Mouse (Mus musculus) spleen, adult 2 months (tissue): ENCODE data around the gene Isy1. TPM values are rescaled to one million over a fixed set of nuclear protein-coding genes. Genes with fewer than 3 reads are reported as not detected.

Experiments
- DNase-seq, 2 experiments: peaks; one replicate each; pipeline versions ENCODE4 v3.0.0 to v3.0.0-alpha.2; 2012 to 2021; ENCODE audit warnings: low spot score in 2 of 2, low read depth in 1 of 2
- H3K27ac ChIP-seq: fragments of 200-500 bp; 2 replicates; pipeline ENCODE4 v1.5.1; 2012; ENCODE audit warnings: low read length, inconsistent platforms; ENCODE audit not compliant: insufficient read depth
- H3K27me3 ChIP-seq: fragments of 200-500 bp; 2 replicates; pipeline ENCODE4 v1.6.1; 2012; ENCODE audit warnings: mild to moderate bottlenecking, moderate library complexity, low read length, inconsistent platforms; ENCODE audit not compliant: control insufficient read depth, insufficient read depth
- H3K36me3 ChIP-seq: fragments of 200-500 bp; 2 replicates; pipeline ENCODE4 v1.6.1; 2012; ENCODE audit warnings: mild to moderate bottlenecking, low read length, inconsistent platforms; ENCODE audit not compliant: control insufficient read depth, insufficient read depth
- H3K4me1 ChIP-seq: fragments of 200-500 bp; 2 replicates; pipeline ENCODE4 v1.6.1; 2011; ENCODE audit warnings: inconsistent platforms; ENCODE audit not compliant: control insufficient read depth, insufficient read depth, insufficient read length
- H3K4me3 ChIP-seq: fragments of 200-500 bp; 2 replicates; pipeline ENCODE4 v1.5.1; 2011; ENCODE audit warnings: mild to moderate bottlenecking, inconsistent platforms; ENCODE audit not compliant: insufficient read depth, insufficient read length; ENCODE audit errors: extremely low read depth
- CTCF ChIP-seq: fragments of 200-500 bp; IDR thresholded peaks from 2 replicates; pipeline ENCODE4 v1.5.1; 2011; ENCODE audit warnings: mild to moderate bottlenecking, inconsistent platforms; ENCODE audit not compliant: insufficient read depth, insufficient read length, insufficient replicate concordance; ENCODE audit errors: extremely low read depth
- POLR2A ChIP-seq: fragments of 200-500 bp; IDR thresholded peaks from 2 replicates; pipeline ENCODE4 v1.6.1; 2011; ENCODE audit warnings: low read depth, low read length, inconsistent platforms
- WGBS: fragments of 180-500 bp; shearing (Covaris S2); methylation state at CpG from one replicate; pipeline ENCODE4 v1.1.7; 2018; 5-methylcytosine and 5-hydroxymethylcytosine counted together
- polyA plus RNA-seq: library from polyadenylated mRNA; depleted of rRNA; stranded (reverse); fragments of >200 nt; gene quantifications from 2 replicates; pipeline ENCODE4 v1.2.3, GENCODE M21; 2012

The Isy1 gene
- polyA plus RNA-seq, 1 experiment: 17.8 TPM

DNA sequence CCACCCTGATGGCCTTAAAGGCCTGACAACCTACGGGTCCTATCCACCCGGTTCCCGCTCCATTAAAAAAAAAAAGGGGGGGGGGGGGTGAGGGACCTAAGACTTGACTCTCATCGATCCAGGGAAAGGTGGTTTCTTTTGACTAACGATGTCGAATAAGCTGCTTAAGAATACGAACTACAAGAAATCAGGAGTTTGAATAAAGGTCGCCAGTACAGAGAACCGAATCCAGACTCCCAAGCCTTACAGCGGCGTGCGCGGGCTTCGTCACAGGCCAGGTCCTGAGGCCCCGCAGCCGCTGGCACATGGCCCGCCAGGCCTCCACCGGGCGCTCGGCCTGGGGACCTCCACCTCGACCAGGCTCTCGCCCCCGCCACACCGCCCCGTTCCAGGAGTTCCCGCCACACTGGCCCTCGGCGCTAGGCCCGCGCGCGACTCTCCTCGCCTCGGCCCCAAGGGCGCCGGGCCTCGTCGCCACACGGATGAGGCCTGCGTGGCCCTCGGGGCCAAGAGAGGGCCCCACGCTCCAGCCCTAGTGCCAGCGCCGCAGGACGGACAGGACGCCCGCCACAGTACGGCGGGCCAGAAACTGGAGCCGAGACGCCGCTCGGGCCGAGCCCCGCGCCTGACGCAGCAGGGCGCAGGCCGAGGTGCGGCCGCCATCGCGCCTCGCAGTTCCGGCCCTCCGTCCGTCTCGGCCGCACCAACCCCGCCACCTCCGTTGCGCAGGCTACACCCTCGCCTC lies 11.7 kb upstream of the Isy1 start:
- TF ChIP-seq POLR2A (no peak), CTCF (no peak)
- whole genome bisulfite sequencing: under 1% methylated on average over 72 of the region's 73 CpGs
- peak overlapping the region; percentile 98 for H3K27ac ChIP-seq
- DNase-seq: peak in 1 of 2 experiments; percentile 38
- peaks cover 3% of the 10 kb centered on the region for H3K4me1 ChIP-seq
- peak overlapping the region; percentile 96 for H3K4me3 ChIP-seq
- H3K36me3 ChIP-seq: peaks cover 9% of the 10 kb centered on the region
- no peaks in the 10 kb centered on the region for H3K27me3 ChIP-seq

DNA sequence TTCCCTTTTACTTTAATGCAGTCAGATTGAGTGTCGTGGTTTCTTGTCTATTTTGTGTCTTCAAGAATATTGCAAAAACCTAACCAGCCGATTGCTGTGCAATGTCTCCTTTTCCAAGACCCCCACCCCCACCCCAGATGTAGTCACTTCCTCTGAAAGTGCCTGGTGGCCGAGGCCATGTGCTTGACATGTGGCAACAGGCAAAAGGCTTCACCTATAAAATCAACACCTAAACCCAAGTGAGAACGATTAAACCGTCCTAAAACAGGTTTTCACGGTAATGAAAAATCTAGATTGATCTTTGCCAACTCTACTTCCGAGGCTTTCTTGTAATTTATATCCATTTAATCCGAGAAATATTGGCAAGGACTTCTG lies 11.2 kb upstream of the Isy1 start:
- H3K27ac ChIP-seq: peak overlapping the region; percentile 98
- peaks cover 15% of the 10 kb centered on the region for H3K36me3 ChIP-seq
- peak overlapping the region; percentile 96 for H3K4me3 ChIP-seq
- no peaks in the 10 kb centered on the region for H3K27me3 ChIP-seq
- 0% methylated on average over 8 of the region's 8 CpGs for WGBS
- peaks cover 3% of the 10 kb centered on the region for H3K4me1 ChIP-seq
- TF ChIP-seq POLR2A: no peak
- no peak for TF ChIP-seq CTCF
- DNase-seq: peak in 1 of 2 experiments; percentile 21

DNA sequence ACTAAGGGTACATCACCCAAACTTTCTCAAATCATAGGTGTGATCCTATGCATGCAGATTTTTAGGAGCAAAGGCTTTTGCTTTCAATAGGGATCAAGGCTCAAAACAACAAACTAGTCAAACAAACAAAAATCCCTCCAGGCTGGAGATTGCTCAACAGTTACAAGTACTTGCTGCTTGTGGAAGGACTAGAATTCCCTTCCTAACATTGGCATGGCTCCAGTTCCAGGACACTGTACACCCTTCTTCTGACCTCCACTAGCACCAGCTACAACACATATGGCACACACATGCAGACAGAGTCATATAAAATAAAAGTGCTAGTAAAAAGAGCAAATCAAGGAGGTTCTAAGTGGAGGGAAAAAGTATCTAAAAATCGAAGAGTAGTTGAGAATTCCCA lies 8.2 kb upstream of the Isy1 start:
- no peak for DNase-seq
- H3K4me3 ChIP-seq: no peak overlapping the region

DNA sequence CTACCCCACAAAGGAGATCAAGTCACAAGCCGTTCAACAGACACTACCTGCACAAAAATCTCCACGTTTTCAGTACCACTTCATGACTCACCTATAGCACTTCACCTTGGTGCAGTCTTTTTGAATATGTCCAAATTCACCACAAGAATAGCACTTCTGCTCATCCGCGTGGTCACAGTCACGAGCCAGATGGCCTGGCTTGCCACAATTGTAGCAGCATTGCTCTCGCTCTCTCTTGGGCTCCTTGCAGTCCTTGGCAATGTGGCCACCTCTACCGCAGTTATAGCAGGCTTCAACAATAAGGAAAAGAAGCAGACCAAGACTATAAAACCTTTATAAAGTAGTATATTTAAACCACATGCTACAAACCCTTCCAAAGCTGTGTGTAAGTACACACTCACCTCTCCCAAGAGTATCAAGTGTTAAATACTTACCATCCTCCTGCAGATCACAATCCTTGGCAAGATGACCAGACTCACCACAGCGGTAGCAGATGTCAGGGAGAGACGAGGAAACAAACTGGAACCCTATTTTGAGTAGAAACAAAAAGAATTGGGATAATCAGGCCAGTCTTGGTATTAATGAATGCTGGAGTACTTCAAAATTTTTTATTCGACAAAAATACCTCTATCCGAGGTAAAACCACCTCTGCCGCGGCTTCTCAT lies 6.6 kb upstream of the Isy1 start:
- no peak overlapping the region for H3K4me3 ChIP-seq
- no peak for DNase-seq
- H3K27ac ChIP-seq: no peak overlapping the region
- peaks cover 36% of the 10 kb centered on the region for H3K36me3 ChIP-seq
- TF ChIP-seq CTCF: no peak
- no peak for TF ChIP-seq POLR2A
- 93% methylated on average over 13 of the region's 13 CpGs for WGBS
- peaks cover 3% of the 10 kb centered on the region for H3K4me1 ChIP-seq
- H3K27me3 ChIP-seq: no peaks in the 10 kb centered on the region

More for the DNA sequence above, 8.2 kb upstream of the Isy1 start:
- peaks cover 35% of the 10 kb centered on the region for H3K36me3 ChIP-seq
- TF ChIP-seq POLR2A: no peak
- TF ChIP-seq CTCF: no peak
- H3K27me3 ChIP-seq: no peaks in the 10 kb centered on the region
- H3K27ac ChIP-seq: no peak overlapping the region
- 35% methylated on average over 1 of the region's 1 CpGs for WGBS
- peaks cover 3% of the 10 kb centered on the region for H3K4me1 ChIP-seq

DNA sequence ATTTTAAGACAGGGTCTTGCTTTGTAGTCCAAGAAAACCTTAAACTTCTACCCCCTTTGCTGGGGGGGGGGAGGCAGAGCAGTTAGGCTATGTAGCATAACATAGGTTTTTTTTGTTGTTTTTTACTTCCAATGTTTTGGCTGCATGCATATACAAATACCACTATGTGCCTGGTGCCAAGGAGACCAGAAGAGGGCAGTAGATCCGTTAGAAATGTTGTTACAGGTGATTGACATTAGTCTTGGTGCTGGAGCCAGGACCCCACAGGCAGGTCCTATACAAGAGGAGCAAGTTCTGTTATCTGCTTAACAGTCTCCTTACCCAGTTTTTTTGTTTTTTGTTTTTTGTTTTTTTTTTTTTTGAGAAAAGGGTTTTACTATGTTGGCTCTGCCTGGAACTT lies 3.7 kb upstream of the Isy1 start:
- Histone ChIP-seq H3K27me3 (no peaks in the 10 kb centered on the region), H3K4me1 (peaks cover 5% of the 10 kb centered on the region), H3K27ac (no peak overlapping the region), H3K4me3 (no peak overlapping the region), H3K36me3 (peaks cover 30% of the 10 kb centered on the region)
- 43% methylated on average over 1 of the region's 1 CpGs for WGBS
- TF ChIP-seq POLR2A: no peak
- DNase-seq: peak in 1 of 2 experiments; percentile 21

DNA sequence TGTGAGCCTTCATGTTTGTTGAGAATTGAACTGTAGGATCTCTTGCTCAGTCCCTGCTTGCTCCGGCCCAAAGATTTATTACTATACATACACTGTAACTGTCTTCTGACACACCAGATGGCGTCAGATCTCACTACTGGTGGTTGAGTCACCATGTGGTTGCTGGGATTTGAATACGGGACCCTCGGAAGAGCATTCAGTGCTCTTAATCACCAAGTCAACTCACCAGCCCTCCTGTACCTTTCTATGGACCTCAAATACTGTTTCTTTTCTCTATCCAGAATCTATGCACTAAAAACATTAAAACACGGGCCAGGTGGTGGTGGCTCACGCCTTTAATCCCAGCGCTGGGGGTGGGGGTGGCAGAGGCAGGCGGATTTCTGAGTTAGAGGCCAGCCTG lies 3.0 kb upstream of the Isy1 start:
- no peak for DNase-seq
- Histone ChIP-seq H3K27me3 (no peaks in the 10 kb centered on the region), H3K36me3 (peaks cover 30% of the 10 kb centered on the region), H3K4me1 (peaks cover 7% of the 10 kb centered on the region), H3K4me3 (no peak overlapping the region), H3K27ac (no peak overlapping the region)
- TF ChIP-seq CTCF (no peak), POLR2A (no peak)
- 87% methylated on average over 8 of the region's 8 CpGs for WGBS

DNA sequence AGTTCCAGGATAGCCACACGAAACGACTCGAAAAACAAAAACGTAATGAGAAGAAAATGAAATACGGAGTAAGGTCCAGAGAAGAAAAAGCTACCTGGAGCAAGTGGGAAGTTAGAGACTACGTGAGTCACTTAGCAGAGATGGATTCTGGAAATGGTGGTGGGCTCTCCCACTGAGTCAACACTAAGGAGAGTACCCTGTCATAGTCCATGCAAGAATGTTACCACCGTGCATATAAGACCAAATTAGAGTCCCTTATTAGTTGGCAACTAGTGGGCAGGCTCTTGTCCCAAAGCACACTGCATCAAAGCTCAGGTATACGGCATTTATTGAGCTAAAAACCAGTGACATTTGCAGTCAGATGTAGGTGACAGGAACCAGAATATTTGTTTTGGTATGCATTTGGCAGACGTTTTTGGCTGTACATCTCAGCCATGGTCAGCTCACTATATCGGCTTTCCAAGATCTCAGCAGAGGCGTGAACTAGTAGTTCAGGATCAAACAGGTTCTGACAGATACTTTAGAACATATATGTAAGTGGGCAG lies 1.3 kb upstream of the Isy1 start:
- TF ChIP-seq POLR2A (no peak), CTCF (no peak)
- WGBS: 62% methylated on average over 11 of the region's 11 CpGs
- H3K36me3 ChIP-seq: peaks cover 25% of the 10 kb centered on the region
- no peak overlapping the region for H3K27ac ChIP-seq
- H3K27me3 ChIP-seq: no peaks in the 10 kb centered on the region
- H3K4me3 ChIP-seq: no peak overlapping the region
- no peak for DNase-seq
- H3K4me1 ChIP-seq: peaks cover 7% of the 10 kb centered on the region
